Mouse (Mus musculus): ENCODE results near the gene Mindy3. TPM values are rescaled to one million over a fixed set of nuclear protein-coding genes. Genes with fewer than 3 reads are reported as not detected.

Mindy3 gene
- total RNA-seq, 1 experiment from 2014 or later: 18.4 TPM

DNA sequence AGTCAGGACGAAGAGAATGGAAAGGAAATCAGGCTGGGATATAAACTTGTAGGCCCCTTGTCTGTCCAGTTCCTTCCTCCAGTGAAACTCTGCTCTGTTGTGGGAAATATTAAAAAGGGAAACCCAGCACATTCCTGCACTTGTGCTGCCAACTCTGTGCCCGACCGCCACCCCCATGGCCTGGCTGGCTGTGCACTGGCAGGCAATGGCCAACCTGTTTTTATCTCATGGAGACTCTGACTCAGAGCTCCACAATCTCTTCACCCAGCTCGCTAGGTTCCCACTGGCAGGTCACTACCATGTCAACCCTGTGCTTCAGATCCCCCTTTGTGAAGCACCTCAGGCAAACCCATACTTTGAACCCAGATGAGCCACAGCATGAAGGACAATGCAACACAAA is 98.4 kb downstream of the Mindy3 start:
- ATAC-seq (replicated peaks in 1 of 2; ENCODE audit: insufficient read depth in 1 of 2, low FRiP score in 2 of 2, low TSS enrichment in 1 of 2, low read depth in 1 of 2, poor library complexity in 2 of 2, severe bottlenecking in 2 of 2): no peak

GRCm38 (mm10) chr2:12318715-12319114 is 100.6 kb downstream of the Mindy3 start:
- ATAC-seq (replicated peaks in 1 of 2; ENCODE audit: insufficient read depth in 1 of 2, low FRiP score in 2 of 2, low TSS enrichment in 1 of 2, low read depth in 1 of 2, poor library complexity in 2 of 2, severe bottlenecking in 2 of 2): 0 out of 4 replicates have a peak, but pooled peaks have one; percentile 26 to 41

DNA sequence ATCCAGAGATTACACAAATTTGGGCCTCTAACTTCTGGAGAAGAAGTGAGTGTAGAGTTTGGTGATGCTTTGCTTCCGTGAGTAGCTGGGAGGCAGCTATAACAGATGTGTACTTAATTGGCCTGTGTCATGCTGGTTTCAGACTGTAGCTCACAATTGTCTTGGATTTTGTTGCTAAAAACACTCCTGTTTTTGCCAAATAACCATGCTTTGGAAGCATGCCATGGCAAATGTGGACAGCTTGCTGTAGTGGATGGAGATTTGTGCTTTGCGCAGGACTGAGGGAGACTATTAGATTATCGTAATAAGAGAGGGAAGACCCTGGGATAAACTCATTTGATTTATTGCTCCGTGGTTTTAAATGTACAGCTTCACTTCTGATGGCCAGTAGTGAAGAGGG is 101.2 kb downstream of the Mindy3 start:
- no peak for ATAC-seq (replicated peaks in 1 of 2; ENCODE audit: insufficient read depth in 1 of 2, low FRiP score in 2 of 2, low TSS enrichment in 1 of 2, low read depth in 1 of 2, poor library complexity in 2 of 2, severe bottlenecking in 2 of 2)

GRCm38 (mm10) chr2:12317343-12317742 is 101.9 kb downstream of the Mindy3 start:
- ATAC-seq (replicated peaks in 1 of 2; ENCODE audit: insufficient read depth in 1 of 2, low FRiP score in 2 of 2, low TSS enrichment in 1 of 2, low read depth in 1 of 2, poor library complexity in 2 of 2, severe bottlenecking in 2 of 2): peak; percentile 94 to 98

DNA sequence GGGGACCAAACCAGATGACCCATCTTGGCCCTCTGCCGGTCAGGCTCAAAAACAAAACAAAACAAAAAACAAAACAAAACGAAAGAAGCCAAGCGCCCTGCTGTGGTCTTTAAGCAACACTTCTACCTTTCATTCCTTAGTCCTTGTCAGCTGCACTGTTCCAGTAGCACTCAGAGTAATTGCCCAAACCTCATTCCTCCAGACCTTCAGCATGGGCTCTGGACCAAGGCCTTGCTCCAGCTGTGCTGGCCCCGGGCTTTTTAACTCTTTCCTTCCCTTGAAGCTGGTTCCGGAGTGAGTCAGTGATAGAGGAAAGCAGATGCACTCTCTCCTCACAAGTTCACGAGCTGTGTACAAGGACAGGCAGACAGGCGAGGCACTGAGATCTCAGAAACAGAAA is 102.9 kb downstream of the Mindy3 start:
- ATAC-seq (replicated peaks in 1 of 2; ENCODE audit: insufficient read depth in 1 of 2, low FRiP score in 2 of 2, low TSS enrichment in 1 of 2, low read depth in 1 of 2, poor library complexity in 2 of 2, severe bottlenecking in 2 of 2): no peak

DNA sequence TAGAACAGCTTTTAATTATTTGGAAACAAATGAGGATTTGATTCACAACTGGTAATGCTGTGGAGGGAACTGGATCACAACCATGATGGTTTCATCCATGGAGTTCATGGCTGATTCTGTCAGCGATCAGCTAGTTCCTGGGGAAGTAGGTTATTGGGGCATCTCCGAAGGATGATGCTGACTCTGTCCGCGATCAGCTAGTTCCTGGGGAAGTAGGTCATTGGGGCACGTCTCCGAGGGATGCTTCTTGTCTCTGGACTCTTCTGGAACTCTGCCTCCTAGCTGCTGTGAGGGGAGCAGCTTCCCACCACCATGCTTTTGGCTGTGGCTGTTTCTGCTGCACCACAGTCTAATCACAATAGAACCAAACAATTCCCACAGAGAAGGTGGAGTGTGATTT is 105.2 kb downstream of the Mindy3 start:
- no peak for ATAC-seq (replicated peaks in 1 of 2; ENCODE audit: insufficient read depth in 1 of 2, low FRiP score in 2 of 2, low TSS enrichment in 1 of 2, low read depth in 1 of 2, poor library complexity in 2 of 2, severe bottlenecking in 2 of 2)

- peak in 1 of 2 experiments; percentile 48; a peak in 2 of 4 replicates for ATAC-seq (replicated peaks in 1 of 2; ENCODE audit: insufficient read depth in 1 of 2, low FRiP score in 2 of 2, low TSS enrichment in 1 of 2, low read depth in 1 of 2, poor library complexity in 2 of 2, severe bottlenecking in 2 of 2)
These were observed 110.8 kb downstream of the Mindy3 start for GRCm38 (mm10) chr2:12308466-12308865.

GRCm38 (mm10) chr2:12307311-12307710 is 112.0 kb downstream of the Mindy3 start:
- no peak for ATAC-seq (replicated peaks in 1 of 2; ENCODE audit: insufficient read depth in 1 of 2, low FRiP score in 2 of 2, low TSS enrichment in 1 of 2, low read depth in 1 of 2, poor library complexity in 2 of 2, severe bottlenecking in 2 of 2)

- ATAC-seq (replicated peaks in 1 of 2; ENCODE audit: insufficient read depth in 1 of 2, low FRiP score in 2 of 2, low TSS enrichment in 1 of 2, low read depth in 1 of 2, poor library complexity in 2 of 2, severe bottlenecking in 2 of 2): no peak
These were observed 114.1 kb downstream of the Mindy3 start for GRCm38 (mm10) chr2:12305064-12305650.

DNA sequence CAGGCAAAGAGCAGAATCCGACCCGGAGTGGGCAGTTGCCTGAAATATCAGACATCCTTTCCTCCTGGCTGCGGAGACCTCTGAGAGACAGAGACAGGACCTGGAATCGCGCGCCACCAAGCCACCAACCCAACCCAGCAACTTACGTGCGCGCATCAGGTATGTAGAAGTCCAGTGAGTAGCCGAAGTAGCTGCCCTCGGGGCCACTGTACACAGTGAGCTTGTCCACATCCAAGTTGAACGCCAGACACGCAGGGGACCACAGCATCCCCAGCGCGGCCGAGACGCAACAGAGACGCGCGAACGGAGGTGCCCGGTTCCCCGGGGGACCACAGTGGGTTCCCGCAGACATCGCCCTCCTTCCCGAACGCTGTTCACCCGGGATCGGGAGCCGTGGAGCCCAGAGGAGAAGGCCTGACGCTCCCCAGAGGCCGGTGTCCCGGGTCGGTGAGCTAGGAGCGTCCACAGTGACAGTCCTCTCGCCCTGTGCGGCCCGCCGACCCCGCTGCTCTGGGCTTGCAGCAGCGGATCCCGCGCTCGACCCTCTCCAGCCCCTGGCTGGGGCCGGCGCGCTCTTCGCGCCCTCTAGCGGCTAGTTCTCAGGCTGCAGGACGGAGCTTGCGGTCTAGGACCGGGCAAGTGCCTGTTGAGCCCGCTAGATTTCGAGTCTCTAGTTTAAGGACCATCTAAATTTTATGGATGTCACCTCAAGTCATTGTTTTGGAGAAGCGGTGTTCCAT is 117.7 kb downstream of the Mindy3 start, which contains the start of gene Itga8:
Itga8 (minus strand) TSS at position 492 of the 740 bp plus-strand sequence.
- ATAC-seq (replicated peaks in 1 of 2; ENCODE audit: insufficient read depth in 1 of 2, low FRiP score in 2 of 2, low TSS enrichment in 1 of 2, low read depth in 1 of 2, poor library complexity in 2 of 2, severe bottlenecking in 2 of 2): peak; percentile 91

DNA sequence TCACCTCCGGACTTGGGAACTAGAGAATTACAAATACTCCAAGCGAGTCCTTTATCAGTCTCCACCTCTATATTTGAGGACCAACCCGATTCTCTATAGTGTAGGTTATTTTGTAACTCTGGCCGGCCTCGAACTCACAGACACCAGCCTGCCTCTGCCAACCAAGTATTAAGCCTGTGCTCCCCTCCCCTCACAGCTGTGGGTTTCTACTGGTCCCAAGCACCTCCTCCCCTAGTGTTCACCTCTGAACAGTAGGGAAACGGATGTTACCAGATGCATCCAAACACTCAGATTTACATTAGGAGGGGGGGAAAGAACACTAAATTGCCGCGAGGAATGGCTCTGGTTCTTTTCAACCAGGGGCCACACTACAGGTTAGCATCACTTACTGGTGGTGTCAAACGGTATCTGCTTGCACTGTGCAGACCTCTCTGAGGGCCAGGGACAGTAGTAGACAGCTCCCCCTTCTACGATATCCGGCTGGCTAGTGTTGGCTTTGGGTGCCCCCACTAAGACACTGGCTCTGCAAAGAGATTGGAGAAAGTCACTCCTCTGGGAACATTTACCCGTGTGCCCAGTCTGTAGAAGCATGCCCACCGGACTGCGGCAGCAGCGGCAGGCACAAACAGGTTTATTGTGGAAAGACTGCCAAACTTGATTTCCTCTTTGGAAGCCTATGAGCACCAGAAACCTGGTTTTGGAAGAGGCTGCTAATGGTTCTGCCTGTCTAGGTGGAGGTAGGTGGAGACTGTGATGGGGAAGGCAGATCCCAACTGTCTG is 118.6 kb downstream of the Mindy3 start:
- ATAC-seq (replicated peaks in 1 of 2; ENCODE audit: insufficient read depth in 1 of 2, low FRiP score in 2 of 2, low TSS enrichment in 1 of 2, low read depth in 1 of 2, poor library complexity in 2 of 2, severe bottlenecking in 2 of 2): no peak

- ATAC-seq (replicated peaks in 1 of 2; ENCODE audit: insufficient read depth in 1 of 2, low FRiP score in 2 of 2, low TSS enrichment in 1 of 2, low read depth in 1 of 2, poor library complexity in 2 of 2, severe bottlenecking in 2 of 2): no peak
These were observed 122.0 kb downstream of the Mindy3 start for GRCm38 (mm10) chr2:12297287-12297686.

Other genes with a start within 250 kb of the Mindy3 start
- 0.25 and 0.35 TPM in 2 replicates for gene Itga8, start 117.5 kb downstream of the Mindy3 start, total RNA-seq (2017)

Data from hematopoietic stem cell, adult 5-6 weeks (primary cell).